Mouse (Mus musculus) forebrain, embryonic 15.5 days (tissue): ENCODE results near the gene Jpt1. TPM values are rescaled to one million over a fixed set of nuclear protein-coding genes. Genes with fewer than 3 reads are reported as not detected.
A peak's percentile ranks its signal among the peaks of the same experiment; 100 is the strongest.
"Not testable (repeated sequence)": the region's sequence is repeated elsewhere in the genome, so short reads cannot be mapped to it uniquely, and the experiment has no call there.

ENCODE experiments used
- ATAC-seq: fragments of 200-750 bp; cut with Nextera tagmentation; replicated peaks from 2 replicates; pipeline ENCODE4 v1.8.0; 2017; ENCODE audit warnings: mild to moderate bottlenecking, moderate TSS enrichment, moderate library complexity
- H3K27ac ChIP-seq: fragments of 300-500 bp; sonication (generic); replicated peaks from 2 replicates; pipeline ENCODE4 v1.5.1; 2015; ENCODE audit warnings: mild to moderate bottlenecking, inconsistent platforms
- H3K27me3 ChIP-seq: fragments of 300-500 bp; sonication (generic); 2 replicates; pipeline ENCODE4 v1.6.1; 2015; ENCODE audit warnings: inconsistent platforms
- H3K36me3 ChIP-seq: fragments of 300-500 bp; sonication (generic); 2 replicates; pipeline ENCODE4 v1.6.1; 2015; ENCODE audit warnings: mild to moderate bottlenecking, inconsistent platforms
- H3K4me1 ChIP-seq: fragments of 300-500 bp; sonication (generic); 2 replicates; pipeline ENCODE4 v1.6.1; 2015; ENCODE audit warnings: inconsistent platforms
- H3K4me2 ChIP-seq: fragments of 300-500 bp; sonication (generic); replicated peaks from 2 replicates; pipeline ENCODE4 v1.6.1; 2015; ENCODE audit warnings: mild to moderate bottlenecking, inconsistent platforms
- H3K4me3 ChIP-seq: fragments of 300-500 bp; sonication (generic); 2 replicates; pipeline ENCODE4 v1.5.1; 2015; ENCODE audit warnings: mild to moderate bottlenecking, inconsistent platforms
- H3K9ac ChIP-seq: fragments of 300-500 bp; sonication (generic); replicated peaks from 2 replicates; pipeline ENCODE4 v1.6.1; 2015; ENCODE audit warnings: mild to moderate bottlenecking, inconsistent platforms
- H3K9me3 ChIP-seq: fragments of 300-500 bp; sonication (generic); 2 replicates; pipeline ENCODE4 v1.6.1; 2016; ENCODE audit warnings: inconsistent platforms
- WGBS: fragments of 180-500 bp; shearing (Covaris S2); methylation state at CpG from one replicate; pipeline ENCODE4 v1.1.7; 2015; ENCODE audit warnings: mixed read lengths; 5-methylcytosine and 5-hydroxymethylcytosine counted together
- polyA plus RNA-seq: library from polyadenylated mRNA; unstranded; fragments of >200 nt; fragmentation: Nextera tagmentation; extraction: Ambion mirVana; gene quantifications from 2 replicates; pipeline ENCODE4 v1.2.1, GENCODE M21; 2015

Jpt1 gene
- polyA plus RNA-seq, 1 experiment from 2014 or later, result 1,941 TPM

- 42% methylated on average over 5 of the region's 5 CpGs for WGBS
- Histone ChIP-seq H3K27me3 (no peaks in the 10 kb centered on the region), H3K4me2 (peak overlapping the region; percentile 77), H3K9me3 (no peaks in the 10 kb centered on the region), H3K4me1 (peaks cover 63% of the 10 kb centered on the region), H3K36me3 (no peaks in the 10 kb centered on the region), H3K27ac (0 out of 2 replicates have a peak overlapping the region, but pooled peaks have one; percentile 38), H3K4me3 (peak overlapping the region; percentile 84), H3K9ac (peak overlapping the region; percentile 99)
- no peak for ATAC-seq
Observed at GRCm38 (mm10) chr11:115510507-115510888, 3.7 kb downstream of the Jpt1 start.

- H3K4me1 ChIP-seq, result peaks cover 64% of the 10 kb centered on the region
- ATAC-seq, result no peak
- H3K27ac ChIP-seq, result 0 out of 2 replicates have a peak overlapping the region, but pooled peaks have one; percentile 38
- 0 out of 2 replicates have a peak, but pooled peaks cover 2% of the 10 kb centered on the region for H3K36me3 ChIP-seq
- no peaks in the 10 kb centered on the region for H3K27me3 ChIP-seq
- 23% methylated on average over 6 of the region's 6 CpGs for WGBS
- peak overlapping the region; percentile 84 for H3K4me3 ChIP-seq
- H3K9me3 ChIP-seq, result no peaks in the 10 kb centered on the region
- H3K4me2 ChIP-seq, result peak overlapping the region; percentile 77
- H3K9ac ChIP-seq, result peak overlapping the region; percentile 99
Observed at GRCm38 (mm10) chr11:115509773-115510506, 4.2 kb downstream of the Jpt1 start.

GRCm38 (mm10) chr11:115508061-115508460 lies 6.1 kb downstream of the Jpt1 start:
- Histone ChIP-seq H3K36me3 (peaks cover 8% of the 10 kb centered on the region), H3K4me3 (no peak overlapping the region), H3K9me3 (no peaks in the 10 kb centered on the region), H3K27me3 (no peaks in the 10 kb centered on the region), H3K4me1 (peaks cover 77% of the 10 kb centered on the region), H3K27ac (no peak overlapping the region), H3K4me2 (no peak overlapping the region), H3K9ac (no peak overlapping the region)
- ATAC-seq, result no peak
- WGBS, result 78% methylated on average over 2 of the region's 2 CpGs

GRCm38 (mm10) chr11:115506586-115506985 lies 7.6 kb downstream of the Jpt1 start:
- no peak for ATAC-seq
- no peak overlapping the region for H3K4me3 ChIP-seq
- peaks cover 73% of the 10 kb centered on the region for H3K4me1 ChIP-seq
- no peak overlapping the region for H3K4me2 ChIP-seq
- H3K9me3 ChIP-seq, result no peaks in the 10 kb centered on the region
- H3K27ac ChIP-seq, result no peak overlapping the region
- no peaks in the 10 kb centered on the region for H3K27me3 ChIP-seq
- 70% methylated on average over 3 of the region's 3 CpGs for WGBS
- H3K36me3 ChIP-seq, result peaks cover 21% of the 10 kb centered on the region
- no peak overlapping the region for H3K9ac ChIP-seq

GRCm38 (mm10) chr11:115502636-115503035 lies 11.6 kb downstream of the Jpt1 start:
- Histone ChIP-seq H3K27me3 (no peaks in the 10 kb centered on the region), H3K36me3 (peaks cover 59% of the 10 kb centered on the region), H3K9me3 (no peaks in the 10 kb centered on the region), H3K4me1 (peaks cover 39% of the 10 kb centered on the region), H3K27ac (no peak overlapping the region), H3K4me3 (no peak overlapping the region), H3K9ac (no peak overlapping the region), H3K4me2 (no peak overlapping the region)
- ATAC-seq, result no peak
- WGBS, result 96% methylated on average over 6 of the region's 6 CpGs

GRCm38 (mm10) chr11:115496559-115496958 lies 17.6 kb downstream of the Jpt1 start:
- peaks cover 52% of the 10 kb centered on the region for H3K36me3 ChIP-seq
- not testable (repeated sequence) for H3K27me3 ChIP-seq, H3K27ac ChIP-seq, H3K4me2 ChIP-seq, H3K9me3 ChIP-seq, ATAC-seq, H3K9ac ChIP-seq, H3K4me1 ChIP-seq, H3K4me3 ChIP-seq
- WGBS, result 90% methylated on average over 9 of the region's 9 CpGs

- no peak for ATAC-seq
- Histone ChIP-seq H3K4me2 (peak overlapping the region; percentile 72), H3K9ac (no peak overlapping the region), H3K36me3 (peaks cover 18% of the 10 kb centered on the region), H3K4me1 (peaks cover 21% of the 10 kb centered on the region), H3K27me3 (no peaks in the 10 kb centered on the region), H3K27ac (no peak overlapping the region), H3K4me3 (peak overlapping the region; percentile 76), H3K9me3 (no peaks in the 10 kb centered on the region)
- 31% methylated on average over 6 of the region's 6 CpGs for WGBS
Observed at GRCm38 (mm10) chr11:115492387-115492786, 21.8 kb downstream of the Jpt1 start.

- Histone ChIP-seq H3K27ac (peak within 1 kb of the TSS; percentile 80), H3K9me3 (no peaks in the 10 kb centered on the region), H3K27me3 (no peaks in the 10 kb centered on the region), H3K4me2 (peak within 1 kb of the TSS; percentile 72), H3K4me1 (peaks cover 21% of the 10 kb centered on the region), H3K9ac (peak within 1 kb of the TSS; percentile 70), H3K4me3 (peak within 1 kb of the TSS; percentile 76), H3K36me3 (peaks cover 9% of the 10 kb centered on the region)
- WGBS, result under 1% methylated on average over 43 of the region's 43 CpGs
- peak; percentile 89 for ATAC-seq
Observed at GRCm38 (mm10) chr11:115491356-115492083, 22.7 kb downstream of the Jpt1 start, which contains the start of gene Nt5c. Gene Nt5c, minus strand, starts transcription at chr11:115491862.

GRCm38 (mm10) chr11:115490441-115491355 lies 23.5 kb downstream of the Jpt1 start:
- no peaks in the 10 kb centered on the region for H3K9me3 ChIP-seq
- H3K36me3 ChIP-seq, result peaks cover 7% of the 10 kb centered on the region; the same call in 1 of the 2 replicates
- no peaks in the 10 kb centered on the region for H3K27me3 ChIP-seq
- ATAC-seq, result peak; percentile 38
- peak overlapping the region; percentile 72 for H3K4me2 ChIP-seq
- peak overlapping the region; percentile 80 for H3K27ac ChIP-seq
- WGBS, result 23% methylated on average over 25 of the region's 25 CpGs
- H3K4me1 ChIP-seq, result peaks cover 21% of the 10 kb centered on the region
- peak overlapping the region; percentile 76 for H3K4me3 ChIP-seq
- H3K9ac ChIP-seq, result peak overlapping the region; percentile 70

- Histone ChIP-seq H3K4me1 (peaks cover 21% of the 10 kb centered on the region), H3K4me2 (no peak overlapping the region), H3K4me3 (no peak overlapping the region), H3K27me3 (no peaks in the 10 kb centered on the region), H3K27ac (no peak overlapping the region), H3K36me3 (peaks cover 7% of the 10 kb centered on the region; the same call in 1 of the 2 replicates), H3K9ac (0 out of 2 replicates have a peak overlapping the region, but pooled peaks have one; percentile 14), H3K9me3 (no peaks in the 10 kb centered on the region)
- no peak for ATAC-seq
- WGBS, result 87% methylated on average over 19 of the region's 19 CpGs
Observed at GRCm38 (mm10) chr11:115488551-115489104, 25.6 kb downstream of the Jpt1 start.

- Histone ChIP-seq H3K27me3 (no peaks in the 10 kb centered on the region), H3K36me3 (peaks cover 7% of the 10 kb centered on the region; the same call in 1 of the 2 replicates), H3K9me3 (no peaks in the 10 kb centered on the region), H3K4me3 (no peak overlapping the region), H3K4me1 (peaks cover 2% of the 10 kb centered on the region; the same call in 1 of the 2 replicates), H3K4me2 (no peak overlapping the region), H3K27ac (no peak overlapping the region), H3K9ac (no peak overlapping the region)
- ATAC-seq, result no peak
- WGBS, result 34% methylated on average over 12 of the region's 12 CpGs
Observed at GRCm38 (mm10) chr11:115485155-115485554, 29.0 kb downstream of the Jpt1 start.
